Mouse (Mus musculus) Patski (cell line): Measurements from ENCODE around the gene Tspan18. TPM values are rescaled to one million over a fixed set of nuclear protein-coding genes. Genes with fewer than 3 reads are reported as not detected.

Experiments used
- ATAC-seq: fragments of 100-300 bp; one replicate; pipeline ENCODE4 v1.8.0; 2021
- CTCF ChIA-PET: fragments of 350-600 bp; sonication (Branson Sonifier 250); formaldehyde crosslinking; loops from one replicate; lab custom pipeline; 2022; ENCODE audit warnings: inconsistent platforms; lab: Charles Lee
- POLR2A ChIA-PET: fragments of 350-600 bp; sonication (Branson Sonifier 250); formaldehyde crosslinking; loops from one replicate; lab custom pipeline; 2022; ENCODE audit warnings: antibody characterized with exemption, inconsistent platforms; lab: Charles Lee
- DNase-seq: peaks from one replicate; pipeline ENCODE4 v3.0.0-alpha.2; 2011; ENCODE audit warnings: low read depth, low spot score
- H3K27me3 ChIP-seq: fragments of 371-371 bp; one replicate; pipeline ENCODE4 v1.5.1; 2021
- CTCF ChIP-seq: fragments of 100-300 bp; IDR thresholded peaks from one replicate; pipeline ENCODE4 v1.5.1; 2021
- in situ Hi-C: fragments of 300-500 bp; cut with MboI; formaldehyde crosslinking; loops from 3 replicates; pipeline ENCODE4 v1.11.1; 2018; ENCODE audit warnings: low pct_unique_long_range_greater_than_20kb, mixed read lengths
- polyA plus RNA-seq: library from polyadenylated mRNA; unstranded; gene quantifications from one replicate; pipeline ENCODE4 v1.2.3, GENCODE M21; 2021

Tspan18 gene
- polyA plus RNA-seq, 1 experiment from 2014 or later, result 16.6 TPM

- ChIA-PET CTCF (no interaction called here), POLR2A (no interaction called here)
- no peak for TF ChIP-seq CTCF
- no peak for DNase-seq
- in situ Hi-C loops, result loop anchor here (10.0 kb wide), 1 partner anchor 48 kb away; no protein-coding TSS in a partner anchor
- no peaks in the 10 kb centered on the region for H3K27me3 ChIP-seq
- ATAC-seq, result no peak
Measured at GRCm38 (mm10) chr2:93172460-93172859, 161.8 kb downstream of the Tspan18 start.

- ATAC-seq, result no peak
- POLR2A ChIA-PET, result no interaction called here
- in situ Hi-C loops, result loop anchor here (10.0 kb wide), 1 partner anchor 47 kb away; no protein-coding TSS in a partner anchor
Measured at GRCm38 (mm10) chr2:93171929-93172328, 162.4 kb downstream of the Tspan18 start.

GRCm38 (mm10) chr2:93170845-93171200 lies 163.5 kb downstream of the Tspan18 start:
- H3K27me3 ChIP-seq, result no peaks in the 10 kb centered on the region
- ChIA-PET POLR2A (no interaction called here), CTCF (no interaction called here)
- DNase-seq (no peak), ATAC-seq (no peak)
- in situ Hi-C loops, result loop anchor here (10.0 kb wide), 1 partner anchor 46 kb away; no protein-coding TSS in a partner anchor
- TF ChIP-seq CTCF, result no peak

More at GRCm38 (mm10) chr2:93171929-93172328, 162.4 kb downstream of the Tspan18 start:
- CTCF ChIA-PET, result no interaction called here
- no peak for TF ChIP-seq CTCF
- no peaks in the 10 kb centered on the region for H3K27me3 ChIP-seq
- DNase-seq, result no peak

- ATAC-seq, result no peak
- CTCF ChIA-PET, result interaction anchor here (1.0 kb wide), 1 partner anchor 17 kb away, joined by 3 read pairs; the partner anchor contains the start of gene Trp53i11
- POLR2A ChIA-PET, result no interaction called here
- no peak for DNase-seq
- no peak for TF ChIP-seq CTCF
- H3K27me3 ChIP-seq, result no peaks in the 10 kb centered on the region
- in situ Hi-C loops, result loop anchor here (10.0 kb wide), 1 partner anchor 45 kb away; no protein-coding TSS in a partner anchor
Measured at GRCm38 (mm10) chr2:93170156-93170844, 164.0 kb downstream of the Tspan18 start.

- ATAC-seq (no peak), DNase-seq (no peak)
- no peaks in the 10 kb centered on the region for H3K27me3 ChIP-seq
- CTCF ChIA-PET, result interaction anchor here (1.1 kb wide), 1 partner anchor 98 kb away, joined by 3 read pairs; no protein-coding TSS in a partner anchor
- POLR2A ChIA-PET, result no interaction called here
- in situ Hi-C loops, result no loop called here
- no peak for TF ChIP-seq CTCF
Measured at GRCm38 (mm10) chr2:93166734-93167406, 167.4 kb downstream of the Tspan18 start.

GRCm38 (mm10) chr2:93166295-93166694 lies 168.0 kb downstream of the Tspan18 start:
- DNase-seq, result no peak
- POLR2A ChIA-PET, result no interaction called here
- in situ Hi-C loops, result no loop called here
- no peaks in the 10 kb centered on the region for H3K27me3 ChIP-seq
- ATAC-seq, result no peak
- TF ChIP-seq CTCF, result no peak
- CTCF ChIA-PET, result interaction anchor here (1.1 kb wide), 1 partner anchor 97 kb away, joined by 3 read pairs; no protein-coding TSS in a partner anchor

GRCm38 (mm10) chr2:93163750-93164335 lies 170.5 kb downstream of the Tspan18 start:
- peaks cover 5% of the 10 kb centered on the region for H3K27me3 ChIP-seq
- ATAC-seq, result no peak
- POLR2A ChIA-PET, result interaction anchor here (0.6 kb wide), 1 partner anchor 14 kb away, joined by 4 read pairs; no protein-coding TSS in a partner anchor

GRCm38 (mm10) chr2:93163317-93163716 lies 171.0 kb downstream of the Tspan18 start:
- ChIA-PET CTCF (interaction anchor here (1.1 kb wide), 1 partner anchor 25 kb away, joined by 3 read pairs; no protein-coding TSS in a partner anchor), POLR2A (interaction anchor here (0.6 kb wide), 1 partner anchor 1213 kb away, joined by 3 read pairs; no protein-coding TSS in a partner anchor)
- in situ Hi-C loops, result no loop called here
- ATAC-seq, result no peak
- no peak for TF ChIP-seq CTCF
- peaks cover 5% of the 10 kb centered on the region for H3K27me3 ChIP-seq
- no peak for DNase-seq

More at GRCm38 (mm10) chr2:93163750-93164335, 170.5 kb downstream of the Tspan18 start:
- CTCF ChIA-PET, result no interaction called here
- no peak for DNase-seq
- in situ Hi-C loops, result no loop called here
- TF ChIP-seq CTCF, result no peak

GRCm38 (mm10) chr2:93162791-93163190 lies 171.5 kb downstream of the Tspan18 start:
- ChIA-PET CTCF (interaction anchor here (1.1 kb wide), 1 partner anchor 26 kb away, joined by 3 read pairs; no protein-coding TSS in a partner anchor), POLR2A (interaction anchor here (0.6 kb wide), 1 partner anchor 1214 kb away, joined by 3 read pairs; no protein-coding TSS in a partner anchor)
- H3K27me3 ChIP-seq, result peaks cover 5% of the 10 kb centered on the region
- ATAC-seq (no peak), DNase-seq (no peak)
- in situ Hi-C loops, result no loop called here
- TF ChIP-seq CTCF, result no peak
